Mouse (Mus musculus) left cerebral cortex, postnatal 25 days (tissue): Measurements from ENCODE around the gene Fam205a1. TPM values are rescaled to one million over a fixed set of nuclear protein-coding genes. Genes with fewer than 3 reads are reported as not detected.
"Not testable (repeated sequence)": the region's sequence is repeated elsewhere in the genome, so short reads cannot be mapped to it uniquely, and the experiment has no call there.

Experiments used
- DNase-seq, 2 experiments: peaks; one replicate each; pipeline ENCODE4 v3.0.0; 2022; ENCODE audit warnings: low spot score in 2 of 2, mixed read lengths in 1 of 2
- intact Hi-C: fragments of 180-260 bp; cut with DNase I; formaldehyde crosslinking; loops from one replicate; pipeline ENCODE4 v1.15.1; 2025
- total RNA-seq, 2 experiments: library from RNA; stranded (reverse); gene quantifications; 2 replicates each; pipeline ENCODE4 v1.2.3; 2021

Fam205a1 gene
- total RNA-seq, 2 experiments from 2014 or later = 0.37 TPM; not detected in 1

DNA sequence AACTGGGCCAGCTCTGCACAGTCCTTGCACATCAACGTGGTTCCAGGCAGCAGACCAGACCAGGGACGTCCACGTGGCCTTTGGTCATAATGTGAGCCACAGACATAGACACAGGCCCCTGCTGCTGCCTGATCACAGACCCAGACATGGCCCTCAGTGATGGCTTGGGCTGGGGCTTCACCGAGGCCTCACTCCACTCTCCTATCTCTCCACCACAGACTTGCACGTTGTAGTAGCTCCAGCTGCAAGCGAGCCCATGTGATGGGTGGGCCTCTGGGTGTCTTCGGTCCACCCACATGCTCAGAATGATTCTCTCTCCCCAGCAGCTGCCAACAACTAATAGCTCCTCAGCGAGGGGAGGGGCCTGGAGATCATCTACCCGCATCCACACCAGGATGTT is 6.8 kb upstream of the Fam205a1 start:
- not testable (repeated sequence) for DNase-seq

DNA sequence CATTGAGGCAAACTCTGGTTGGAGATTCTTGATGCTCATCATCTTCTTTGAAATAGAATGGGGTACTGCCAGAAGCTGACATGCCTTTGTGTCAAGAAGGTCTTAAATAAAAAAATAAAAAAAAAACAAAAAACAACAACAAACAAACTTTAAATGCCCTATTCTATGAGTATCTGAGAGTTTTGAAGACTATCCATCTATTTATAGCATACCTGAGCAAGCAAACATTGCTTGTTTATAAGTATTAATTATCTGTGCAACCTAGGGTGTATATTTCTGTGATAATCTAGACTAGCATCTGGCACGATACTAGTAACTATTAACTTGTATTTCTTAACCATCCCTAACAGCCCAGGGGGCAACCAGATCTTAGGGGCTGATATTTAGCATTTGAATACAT is 3.0 kb upstream of the Fam205a1 start, which contains the start of gene Gm12394:
Gene Gm12394, minus strand, starts transcription at position 101 of the 400 bp plus-strand sequence.
- intact Hi-C loops, DNase-seq: not testable (repeated sequence)

More for the DNA sequence above, 6.8 kb upstream of the Fam205a1 start:
- intact Hi-C loops = not testable (repeated sequence)

Other genes with a start within 250 kb of the Fam205a1 start
- not detected for gene Gm10591, start 241.7 kb downstream of the Fam205a1 start, total RNA-seq
- gene Gm2564, start 224.2 kb downstream of the Fam205a1 start, total RNA-seq = 10 to 100 TPM; 11.4 to 14.2 TPM
- gene Ccl27b, start 198.6 kb downstream of the Fam205a1 start, total RNA-seq = 1 to 10 TPM; 2.6 to 7.9 TPM
- gene Il11ra2, start 192.0 kb downstream of the Fam205a1 start, total RNA-seq = under 1 TPM in 1 of 2 experiments, not detected in 1; 0.48 TPM
- gene 4930578G10Rik, start 118.3 kb downstream of the Fam205a1 start, total RNA-seq = 1 to 10 TPM; 1.6 to 3.5 TPM
- gene Ccl19, start 97.3 kb downstream of the Fam205a1 start, total RNA-seq = under 1 TPM in 1 of 2 experiments, not detected in 1; 0.57 TPM
- not detected for gene Ccl21a, start 79.9 kb downstream of the Fam205a1 start, total RNA-seq
- gene Gm12394, start 2.9 kb upstream of the Fam205a1 start, total RNA-seq = 1 to 10 TPM; 1.9 to 2.3 TPM
- gene Fam205c, start 20.3 kb upstream of the Fam205a1 start, total RNA-seq = 1 to 10 TPM; 2.0 to 2.4 TPM
- 100 to 1,000 TPM; 337 to 354 TPM for gene Phf24, start 62.8 kb upstream of the Fam205a1 start, total RNA-seq
- 100 to 1,000 TPM; 221 to 264 TPM for gene Dnajb5, start 95.9 kb upstream of the Fam205a1 start, total RNA-seq
- gene 1700022I11Rik, start 115.7 kb upstream of the Fam205a1 start, total RNA-seq = not detected
- gene Vcp, start 146.6 kb upstream of the Fam205a1 start, total RNA-seq = 100 to 1,000 TPM; 187 to 191 TPM
- gene Fancg, start 156.6 kb upstream of the Fam205a1 start, total RNA-seq = 10 to 100 TPM in 1 of 2 experiments, 1 to 10 TPM in 1; 9.1 to 12.1 TPM
- gene Pigo, start 171.9 kb upstream of the Fam205a1 start, total RNA-seq = 10 to 100 TPM; 26.2 to 30.7 TPM
- gene Stoml2, start 177.8 kb upstream of the Fam205a1 start, total RNA-seq = 100 to 1,000 TPM; 101 to 114 TPM
- gene Fam214b, start 192.3 kb upstream of the Fam205a1 start, total RNA-seq = 10 to 100 TPM; 31.7 to 32.4 TPM
- gene Unc13b, start 205.1 kb upstream of the Fam205a1 start, total RNA-seq = 10 to 100 TPM; 56.7 to 60.5 TPM